Mouse (Mus musculus) left cerebral cortex, postnatal 14 days (tissue): ENCODE results near the gene Snx14. TPM values are rescaled to one million over a fixed set of nuclear protein-coding genes. Genes with fewer than 3 reads are reported as not detected.

Experiments
- total RNA-seq, 2 experiments: library from RNA; stranded (reverse); gene quantifications; 2 replicates each; pipeline ENCODE4 v1.2.3; 2021

Snx14 gene
- total RNA-seq, 2 experiments from 2014 or later = 49.7 to 51.1 TPM

Other genes with a start within 250 kb of the Snx14 start
- 1 to 10 TPM; 3.2 to 6.5 TPM for gene Nt5e, start 111.8 kb downstream of the Snx14 start, total RNA-seq
- gene Gm20537, start 17.7 kb upstream of the Snx14 start, total RNA-seq = 1 to 10 TPM in 1 of 2 experiments, not detected in 1; 2.1 TPM
- 10 to 100 TPM; 69.9 to 72.5 TPM for gene Syncrip, start 43.6 kb upstream of the Snx14 start, total RNA-seq
- gene Zfp949, start 109.1 kb upstream of the Snx14 start, total RNA-seq = 10 to 100 TPM; 17.3 to 19.7 TPM
- gene Trim43a, start 141.9 kb upstream of the Snx14 start, total RNA-seq = 1 to 10 TPM; 1.8 TPM